26 mouse cellular contexts compared by ENCODE assay signal in the genomic region with DNA sequence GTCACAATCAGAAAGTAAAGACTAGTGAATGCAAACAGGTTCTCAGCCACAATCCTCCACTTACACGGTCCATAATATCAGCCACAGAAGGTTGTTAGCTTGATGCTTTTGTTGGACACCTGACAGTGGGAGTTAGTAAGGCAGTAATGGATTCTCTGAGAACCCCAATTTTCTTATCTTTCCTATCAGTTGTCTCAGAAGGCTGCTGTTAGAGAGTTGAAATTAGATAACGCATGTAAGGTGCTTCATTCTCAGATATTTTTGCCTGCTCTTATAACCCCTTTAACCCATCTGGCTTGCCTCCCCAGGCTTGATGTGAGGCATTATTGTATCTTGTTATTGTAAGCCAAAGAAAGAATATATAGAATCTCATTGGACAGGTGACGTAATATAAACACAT.
DNase-seq lines count a peak whose midpoint lies in the region; ATAC-seq and TF ChIP-seq lines count a peak whose summit lies in the region.
"Had no signal": no experiment of that assay in that cellular context is flagged by ENCODE, and none has a peak within 500 bp of the region (broad histone marks: within the 10 kb centered on the region; RNA-seq: fewer than 3 reads in every experiment).

No protein-coding gene starts in this region.

- no peaks in the 10 kb centered on the region for H3K9me3 ChIP-seq in G1E (replicated peaks)
- no peaks in the 10 kb centered on the region for H3K9me3 ChIP-seq in liver, embryonic 13.5 days (replicated peaks)
- no peaks in the 10 kb centered on the region for H3K9me3 ChIP-seq in liver, embryonic 16.5 days (replicated peaks; ENCODE audit: control insufficient read depth, low read length)
- H3K9me3 ChIP-seq in intestine, embryonic 15.5 days, result no peaks in the 10 kb centered on the region
- H3K9me3 ChIP-seq: embryonic facial prominence, embryonic 12.5 days; embryonic facial prominence, embryonic 15.5 days; forebrain, embryonic 12.5 days; forebrain, embryonic 15.5 days; heart, embryonic 12.5 days; heart, embryonic 15.5 days; hindbrain, embryonic 12.5 days had no signal

- no peak for TF ChIP-seq CTCF in G1E (IDR thresholded peaks at IDR 0.05; ENCODE audit: low read depth, low read length)

- no peaks in the 10 kb centered on the region for H3K27me3 ChIP-seq in G1E (ENCODE audit: insufficient read depth, low read length)
- no peaks in the 10 kb centered on the region for H3K27me3 ChIP-seq in liver, embryonic 13.5 days
- no peaks in the 10 kb centered on the region for H3K27me3 ChIP-seq in liver, embryonic 16.5 days (ENCODE audit: control insufficient read depth, insufficient read depth, low read depth, low read length)
- no peaks in the 10 kb centered on the region for H3K27me3 ChIP-seq in intestine, embryonic 15.5 days (replicated peaks)
- H3K27me3 ChIP-seq: embryonic facial prominence, embryonic 12.5 days; embryonic facial prominence, embryonic 15.5 days; forebrain, embryonic 12.5 days; forebrain, embryonic 15.5 days; heart, embryonic 12.5 days; heart, embryonic 15.5 days; hindbrain, embryonic 12.5 days; Patski had no signal

- DNase-seq in heart, adult 11 months, result peak; percentile 23
- no peak for DNase-seq in heart, postnatal 10 days
- DNase-seq in G1E (ENCODE audit: low spot score), result no peak
- no peak for DNase-seq in liver, embryonic 13.5 days
- DNase-seq in heart, postnatal 25 days (ENCODE audit: low spot score), result no peak
- no peak for DNase-seq in gastrocnemius, postnatal 14 days
- DNase-seq: adrenal gland, postnatal 10 days; adrenal gland, postnatal 36 days; cerebellum, adult 11 months; cerebellum, adult 2 months; cerebellum, adult 9-11 months; cerebellum, postnatal 25 days; gastrocnemius, postnatal 10 days; heart, adult 18-20 months; heart, postnatal 14 days had no signal

- H3K4me3 ChIP-seq in G1E (ENCODE audit: low read depth, low read length), result no peak overlapping the region
- no peak overlapping the region for H3K4me3 ChIP-seq in liver, embryonic 13.5 days (replicated peaks)
- no peak overlapping the region for H3K4me3 ChIP-seq in liver, embryonic 16.5 days (ENCODE audit: low read depth, low read length)
- H3K4me3 ChIP-seq in intestine, embryonic 15.5 days (replicated peaks), result no peak overlapping the region
- H3K4me3 ChIP-seq: embryonic facial prominence, embryonic 12.5 days; embryonic facial prominence, embryonic 15.5 days; forebrain, embryonic 12.5 days; forebrain, embryonic 15.5 days; heart, embryonic 12.5 days; heart, embryonic 15.5 days; hindbrain, embryonic 12.5 days had no signal

- H3K36me3 ChIP-seq in G1E (replicated peaks), result no peaks in the 10 kb centered on the region
- H3K36me3 ChIP-seq in liver, embryonic 13.5 days, result no peaks in the 10 kb centered on the region
- no peaks in the 10 kb centered on the region for H3K36me3 ChIP-seq in liver, embryonic 16.5 days (ENCODE audit: control insufficient read depth, insufficient read depth)
- no peaks in the 10 kb centered on the region for H3K36me3 ChIP-seq in intestine, embryonic 15.5 days
- H3K36me3 ChIP-seq: embryonic facial prominence, embryonic 12.5 days; embryonic facial prominence, embryonic 15.5 days; forebrain, embryonic 12.5 days; forebrain, embryonic 15.5 days; heart, embryonic 12.5 days; heart, embryonic 15.5 days; hindbrain, embryonic 12.5 days had no signal

- H3K4me2 ChIP-seq in liver, embryonic 13.5 days, result no peak overlapping the region
- H3K4me2 ChIP-seq in liver, embryonic 16.5 days (ENCODE audit: low read depth, low read length), result no peak overlapping the region
- H3K4me2 ChIP-seq in intestine, embryonic 15.5 days (replicated peaks), result no peak overlapping the region
- H3K4me2 ChIP-seq: embryonic facial prominence, embryonic 12.5 days; embryonic facial prominence, embryonic 15.5 days; forebrain, embryonic 12.5 days; forebrain, embryonic 15.5 days; heart, embryonic 12.5 days; heart, embryonic 15.5 days; hindbrain, embryonic 12.5 days had no signal

- ATAC-seq in G1E (ENCODE audit: extremely low read depth, insufficient number of reproducible peaks, low FRiP score, poor library complexity, severe bottlenecking), result peak; percentile 66
- peak; percentile 77 for ATAC-seq in liver, embryonic 13.5 days (ENCODE audit: low read depth)
- ATAC-seq in liver, embryonic 16.5 days (ENCODE audit: low read depth), result peak; percentile 60
- ATAC-seq in intestine, embryonic 15.5 days, result no peak
- ATAC-seq: forebrain, embryonic 15.5 days; hindbrain, embryonic 16.5 days; Patski had no signal

- H3K27ac ChIP-seq in liver, embryonic 13.5 days, result no peak overlapping the region
- no peak overlapping the region for H3K27ac ChIP-seq in liver, embryonic 16.5 days (ENCODE audit: low read length)
- H3K27ac ChIP-seq in intestine, embryonic 15.5 days, result no peak overlapping the region
- H3K27ac ChIP-seq: embryonic facial prominence, embryonic 12.5 days; embryonic facial prominence, embryonic 15.5 days; forebrain, embryonic 12.5 days; forebrain, embryonic 15.5 days; heart, embryonic 15.5 days; hindbrain, embryonic 12.5 days had no signal

- H3K9ac ChIP-seq in liver, embryonic 13.5 days, result no peak overlapping the region
- no peak overlapping the region for H3K9ac ChIP-seq in liver, embryonic 16.5 days (ENCODE audit: low read depth, low read length)
- H3K9ac ChIP-seq in intestine, embryonic 15.5 days, result no peak overlapping the region
- H3K9ac ChIP-seq: embryonic facial prominence, embryonic 12.5 days; embryonic facial prominence, embryonic 15.5 days; forebrain, embryonic 12.5 days; forebrain, embryonic 15.5 days; heart, embryonic 12.5 days; heart, embryonic 15.5 days; hindbrain, embryonic 12.5 days had no signal

- intact Hi-C loops in heart, postnatal 10 days (cut with DNase I), result no loop called here
- intact Hi-C loops in heart, postnatal 25 days (cut with DNase I), result no loop called here
- intact Hi-C loops in gastrocnemius, postnatal 14 days (cut with DNase I; ENCODE audit: low total_unique reads), result no loop called here

- 66% methylated on average over 3 of the region's 3 CpGs for WGBS in liver, embryonic 13.5 days (ENCODE audit: insufficient replicate concordance)
- WGBS in liver, embryonic 16.5 days (ENCODE audit: insufficient replicate concordance), result 51% methylated on average over 3 of the region's 3 CpGs
- WGBS in intestine, embryonic 15.5 days, result 80% methylated on average over 3 of the region's 3 CpGs

- H3K4me1 ChIP-seq in G1E (ENCODE audit: insufficient read depth, low read depth, low read length), result peaks cover 45% of the 10 kb centered on the region
- peaks cover 25% of the 10 kb centered on the region for H3K4me1 ChIP-seq in liver, embryonic 13.5 days (replicated peaks)
- peaks cover 8% of the 10 kb centered on the region for H3K4me1 ChIP-seq in liver, embryonic 16.5 days (ENCODE audit: control insufficient read depth, low read depth, low read length)
- H3K4me1 ChIP-seq in intestine, embryonic 15.5 days (replicated peaks), result no peaks in the 10 kb centered on the region
- H3K4me1 ChIP-seq: embryonic facial prominence, embryonic 12.5 days; embryonic facial prominence, embryonic 15.5 days; forebrain, embryonic 12.5 days; forebrain, embryonic 15.5 days; heart, embryonic 12.5 days; heart, embryonic 15.5 days; hindbrain, embryonic 12.5 days had no signal
